Mouse (Mus musculus) CD4-positive helper T cell, adult 2 months (primary cell): ENCODE results near the gene Rest.
A peak's percentile ranks its signal among the peaks of the same experiment; 100 is the strongest.

Experiments
- DNase-seq: peaks from one replicate; pipeline ENCODE4 v3.0.0-alpha.2; 2012; ENCODE audit warnings: low read depth, missing footprints, low spot score

The Rest gene

DNA sequence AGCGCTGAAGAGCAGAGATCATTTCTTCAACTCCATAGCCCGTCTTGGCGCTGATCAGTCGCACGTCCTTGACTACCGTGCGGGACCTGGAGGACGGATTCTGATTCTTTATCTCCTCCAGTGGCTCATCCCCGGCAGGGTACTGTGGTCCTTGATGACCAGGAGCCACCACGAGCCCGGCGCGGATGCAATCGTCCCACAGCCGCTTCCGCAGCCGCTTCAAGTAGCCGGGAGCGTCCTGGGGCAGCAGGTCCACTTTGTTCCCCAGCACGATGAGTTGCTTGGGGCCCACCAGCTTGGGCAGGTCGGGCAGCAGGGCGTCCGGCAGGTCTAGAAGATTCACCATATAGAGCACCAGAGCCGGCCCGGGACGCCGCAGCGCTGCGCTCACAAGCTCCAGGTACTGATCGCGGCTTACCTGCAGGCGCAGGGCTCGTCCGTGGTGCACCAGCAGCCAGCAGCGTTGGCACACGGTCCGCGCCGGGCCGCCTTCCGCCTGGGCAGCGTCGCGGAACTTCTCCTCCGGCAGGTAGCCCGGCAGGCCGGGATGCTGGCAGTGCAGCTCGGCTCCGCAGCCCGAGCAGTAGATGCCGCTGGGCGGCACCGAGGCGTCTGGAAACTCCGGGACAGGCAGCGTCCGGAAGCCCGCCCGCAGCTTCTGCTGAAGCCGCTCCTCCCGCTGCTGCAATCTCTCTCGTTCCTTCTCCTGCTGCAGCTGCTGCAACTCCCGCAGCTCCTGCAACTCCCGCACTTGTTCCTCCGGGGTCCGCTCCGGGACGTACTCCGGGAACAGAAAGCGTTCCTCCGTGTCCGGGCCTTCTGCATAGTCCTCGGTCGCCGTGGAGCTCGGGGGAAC lies 44.0 kb downstream of the Rest start:
- peak; percentile 78 for DNase-seq

DNA sequence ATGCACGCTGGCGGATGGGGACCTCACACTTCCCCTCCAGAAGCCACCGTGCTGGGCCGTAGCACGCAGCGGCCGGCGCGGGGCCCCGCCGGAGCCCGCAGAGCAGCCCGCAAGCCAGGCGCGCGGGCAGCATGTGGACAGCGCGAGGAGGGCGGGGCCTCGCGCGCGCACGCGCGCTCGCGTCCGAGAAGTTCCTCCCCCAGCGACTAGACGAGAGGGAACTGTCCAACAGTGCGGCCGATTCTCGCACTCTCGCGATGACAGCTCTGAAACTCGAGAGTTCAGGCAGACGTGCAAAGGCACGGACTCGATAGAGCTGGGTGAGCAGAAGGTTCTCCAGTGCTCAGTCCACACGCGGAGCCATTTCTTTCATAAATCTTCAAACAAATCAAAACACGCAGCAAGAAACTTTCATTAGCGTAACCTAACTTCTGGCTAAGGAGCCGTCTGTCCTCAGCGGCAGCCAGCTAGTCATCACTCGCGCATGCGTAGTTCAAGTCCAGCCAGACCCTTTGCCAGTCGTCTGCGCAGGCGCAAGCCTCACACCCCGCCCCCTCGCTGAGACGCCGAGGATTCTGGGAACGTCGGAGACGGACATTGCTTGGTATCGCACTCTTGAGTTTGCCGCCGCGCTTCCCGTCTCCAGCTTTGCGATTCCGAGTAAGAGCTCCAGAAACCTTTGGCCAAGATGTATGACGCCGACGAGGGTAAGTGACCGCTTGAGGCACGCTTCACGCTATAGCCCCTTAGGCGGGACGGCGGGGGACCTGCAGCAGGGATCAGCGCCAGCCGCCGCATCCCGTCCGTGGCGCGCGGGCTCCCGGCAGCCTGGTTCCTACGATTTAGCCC lies 44.9 kb downstream of the Rest start, which contains the start of the genes Noa1 and Polr2b:
Noa1 (minus strand) TSS at position 161 of the 849 bp plus-strand sequence.
Polr2b (plus strand) TSS at position 224 of the 849 bp plus-strand sequence.
- peak; percentile 98 for DNase-seq

DNA sequence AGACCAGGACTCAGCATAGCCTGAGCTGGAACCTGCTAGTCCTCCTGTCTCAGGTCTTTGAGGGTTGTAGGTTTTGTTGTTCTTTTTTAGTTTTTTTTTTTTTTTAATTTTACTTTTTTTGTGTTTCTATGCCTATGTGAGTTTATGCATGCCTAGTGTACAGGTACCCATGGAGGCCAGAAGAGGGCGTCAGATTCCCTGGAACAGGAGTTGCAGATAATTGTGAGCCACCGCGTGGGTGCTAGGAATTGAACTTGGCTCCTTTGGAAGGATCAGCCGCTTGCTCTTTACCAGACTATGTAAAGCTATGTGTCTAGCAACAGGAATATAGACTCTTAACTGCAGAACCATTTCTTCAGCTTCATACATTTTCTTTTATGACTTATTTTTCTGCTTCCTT lies 48.9 kb downstream of the Rest start:
- DNase-seq, result no peak

DNA sequence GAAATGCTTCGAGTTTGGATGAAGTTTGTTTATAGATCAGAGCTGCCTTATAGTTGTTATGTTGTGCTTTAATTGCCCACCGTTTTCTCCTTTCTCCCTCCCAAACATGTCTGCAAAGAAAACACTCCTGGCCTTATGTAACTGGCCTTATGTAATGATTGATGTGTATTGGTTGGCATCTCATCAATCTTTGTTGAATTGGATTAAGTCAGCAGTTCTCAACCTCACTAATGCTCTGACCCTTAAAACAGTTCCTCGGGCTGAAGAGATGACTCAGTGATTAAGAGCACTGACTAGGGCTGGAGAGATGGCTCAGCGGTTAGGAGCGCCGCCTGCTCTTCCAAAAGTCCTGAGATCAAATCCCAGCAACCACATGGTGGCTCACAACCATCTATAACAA lies 49.7 kb downstream of the Rest start:
- DNase-seq, result no peak

DNA sequence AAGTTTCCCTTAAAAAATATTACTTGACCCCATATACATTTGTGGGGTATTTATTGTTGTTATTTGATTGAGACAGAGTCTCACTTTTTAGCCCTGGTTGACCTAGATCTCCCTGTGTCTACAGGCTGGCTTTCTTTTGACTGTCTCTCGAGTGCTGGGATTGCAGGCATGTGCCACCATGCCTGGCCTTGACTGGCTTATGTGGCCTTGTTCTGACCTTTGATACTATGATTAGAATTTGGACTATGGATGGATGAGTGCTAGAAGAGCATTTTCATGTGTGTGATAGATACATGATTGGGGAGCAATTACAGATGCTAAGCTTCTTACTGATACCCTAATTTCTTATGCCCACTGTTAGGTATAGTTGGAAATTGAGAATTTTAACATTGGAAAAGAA lies 59.6 kb downstream of the Rest start:
- no peak for DNase-seq

DNA sequence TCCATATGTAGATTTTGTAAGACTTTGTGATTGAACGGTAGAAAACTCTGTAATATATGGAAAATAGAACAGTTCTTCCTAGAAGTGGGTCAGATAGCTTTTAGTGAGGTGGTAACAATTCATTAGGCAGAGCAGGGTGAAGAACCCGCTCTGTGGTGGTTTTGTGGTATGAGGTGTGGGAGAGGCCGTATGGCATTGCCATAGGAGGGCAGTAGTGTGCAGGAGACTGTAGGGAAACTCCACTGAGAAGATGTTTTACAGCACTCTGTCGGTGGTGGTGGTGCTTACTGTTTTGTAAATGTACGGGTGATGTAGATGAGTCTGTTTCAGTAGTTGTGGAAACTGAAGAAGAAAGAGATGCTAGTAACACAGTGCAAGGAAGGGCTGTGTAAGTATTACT lies 64.9 kb downstream of the Rest start:
- no peak for DNase-seq
